Mouse (Mus musculus) myocyte (in vitro differentiated cells): ENCODE measurements around the gene Agr3.

Experiments
- CEBPB ChIP-seq: IDR thresholded peaks from 2 replicates; pipeline ENCODE4 v1.6.1; 2011; ENCODE audit warnings: mild to moderate bottlenecking, moderate library complexity; ENCODE audit not compliant: poor library complexity, insufficient read depth, severe bottlenecking
- E2F4 ChIP-seq: IDR thresholded peaks from one replicate; pipeline ENCODE4 v1.6.1; 2011; ENCODE audit warnings: mild to moderate bottlenecking, control low read depth, moderate library complexity; ENCODE audit not compliant: insufficient read depth
- MAX ChIP-seq: IDR thresholded peaks from one replicate; pipeline ENCODE4 v1.6.1; 2011; ENCODE audit warnings: low read depth, mild to moderate bottlenecking, control low read depth
- MYOD1 ChIP-seq, 3 experiments: IDR thresholded peaks; one replicate each; pipeline ENCODE4 v1.6.1; 2011; ENCODE audit warnings: control low read depth in 2 of 3, low read depth in 2 of 3, mild to moderate bottlenecking in 2 of 3, moderate library complexity in 1 of 3; ENCODE audit not compliant: insufficient read length in 2 of 3, control insufficient read depth in 1 of 3
- POLR2A ChIP-seq: IDR thresholded peaks from one replicate; pipeline ENCODE4 v1.6.1; 2011; ENCODE audit warnings: low read depth, mild to moderate bottlenecking, control low read depth, moderate library complexity; ENCODE audit not compliant: insufficient read length
- POLR2AphosphoS2 ChIP-seq: IDR thresholded peaks from one replicate; pipeline ENCODE4 v1.6.1; 2011; ENCODE audit warnings: low read depth, control low read depth; ENCODE audit not compliant: insufficient read length
- SRF ChIP-seq: IDR thresholded peaks from one replicate; pipeline ENCODE4 v1.6.1; 2011; ENCODE audit warnings: low read depth; ENCODE audit not compliant: control insufficient read depth, insufficient read length
- TCF3 ChIP-seq: IDR thresholded peaks from one replicate; pipeline ENCODE4 v1.6.1; 2011; ENCODE audit warnings: low read depth, control low read depth; ENCODE audit not compliant: insufficient read length
- USF1 ChIP-seq: IDR thresholded peaks from one replicate; pipeline ENCODE4 v1.6.1; 2011; ENCODE audit warnings: low read depth, mild to moderate bottlenecking, control low read depth, moderate library complexity

DNA sequence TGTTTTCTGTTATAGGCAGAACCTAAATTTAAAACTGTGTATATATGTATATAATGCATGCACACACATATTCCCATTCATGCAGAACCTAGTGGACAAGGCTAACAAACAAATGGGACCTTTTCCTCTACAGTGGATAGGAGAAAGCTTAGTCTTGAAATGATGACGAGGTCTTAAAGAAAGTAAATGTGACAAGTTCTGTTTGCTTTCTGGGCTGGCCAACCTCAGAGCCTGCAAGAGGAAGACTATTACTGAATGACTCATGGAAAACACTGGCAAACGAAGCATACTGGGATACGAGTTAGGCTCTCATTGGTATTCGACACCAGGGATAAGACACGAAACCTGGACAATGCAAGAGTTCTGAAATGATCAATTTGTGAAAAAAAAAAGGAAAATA is 59.3 kb downstream of the Agr3 start:
- TF ChIP-seq E2F4 (no peak), CEBPB (no peak), SRF (no peak), MAX (no peak), POLR2A (no peak), MYOD1 (IDR thresholded peaks at IDR 0.05; ENCODE audit: control insufficient read depth in 1 of 3, insufficient read length in 2 of 3, low read depth in 2 of 3) (no peak), TCF3 (no peak), POLR2AphosphoS2 (no peak), USF1 (no peak)
